Mouse (Mus musculus) CH12.LX (cell line): ENCODE results near the gene Btbd9.

Experiments
- CTCF ChIP-seq, 2 experiments: IDR thresholded peaks in 1 of 2; conservative IDR thresholded peaks in 1 of 2; 2 replicates each; pipeline ENCODE4 v1.5.1; 2011 to 2012; ENCODE audit warnings: low read depth in 2 of 2, low read length in 2 of 2, improper control_type of control experiment in 1 of 2, inconsistent platforms in 1 of 2, mild to moderate bottlenecking in 1 of 2, moderate library complexity in 1 of 2
- GABPA ChIP-seq: IDR thresholded peaks from 2 replicates; pipeline ENCODE4 v1.6.1; 2012; ENCODE audit warnings: low read depth, low read length, improper control_type of control experiment, inconsistent platforms; ENCODE audit not compliant: insufficient replicate concordance
- HCFC1 ChIP-seq: IDR thresholded peaks from 2 replicates; pipeline ENCODE4 v1.6.1; 2012; ENCODE audit warnings: low read depth, mild to moderate bottlenecking, inconsistent platforms, low read length, improper control_type of control experiment
- POLR2A ChIP-seq: IDR thresholded peaks from 2 replicates; pipeline ENCODE4 v1.6.1; 2011; ENCODE audit warnings: low read depth, mild to moderate bottlenecking, improper control_type of control experiment, low read length

DNA sequence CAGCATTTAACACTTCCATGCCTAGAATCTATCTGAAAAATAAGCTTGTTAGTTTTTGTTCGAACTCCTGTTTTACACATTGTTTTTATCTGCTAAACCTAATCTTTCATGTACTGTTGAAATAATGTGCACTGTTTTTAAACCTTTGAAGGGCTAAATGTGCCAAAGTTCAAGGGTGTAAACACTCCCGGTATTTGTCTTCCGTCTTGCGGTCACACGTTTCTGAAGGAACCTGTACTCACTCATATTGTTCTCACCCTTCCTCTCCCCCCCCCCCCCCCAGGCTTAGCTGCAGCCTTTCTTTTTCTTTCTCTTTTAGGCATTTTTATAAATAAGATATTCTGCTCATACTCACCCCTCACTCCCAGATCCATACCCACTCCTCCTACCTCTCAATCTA lies 212.9 kb downstream of the Btbd9 start:
- TF ChIP-seq CTCF (conservative IDR thresholded peaks at IDR 0.05 in 1 of 2, IDR thresholded peaks at IDR 0.05 in 1 of 2; ENCODE audit: low read depth in 2 of 2, low read length in 2 of 2): no peak
- TF ChIP-seq GABPA: no peak
- no peak for TF ChIP-seq POLR2A
- no peak for TF ChIP-seq HCFC1
